Mouse (Mus musculus) intestine, embryonic 15.5 days (tissue): ENCODE results near the gene Lmtk2. TPM values are rescaled to one million over a fixed set of nuclear protein-coding genes. Genes with fewer than 3 reads are reported as not detected.

Experiments
- ATAC-seq: fragments of 200-750 bp; cut with Nextera tagmentation; 2 replicates; pipeline ENCODE4 v1.8.0; 2017; ENCODE audit warnings: moderate TSS enrichment, moderate library complexity
- H3K27ac ChIP-seq: fragments of 300-500 bp; sonication (generic); 2 replicates; pipeline ENCODE4 v1.5.1; 2015; ENCODE audit warnings: mild to moderate bottlenecking, inconsistent platforms
- H3K27me3 ChIP-seq: fragments of 300-500 bp; sonication (generic); replicated peaks from 2 replicates; pipeline ENCODE4 v1.6.1; 2015; ENCODE audit warnings: inconsistent platforms
- H3K36me3 ChIP-seq: fragments of 300-500 bp; sonication (generic); 2 replicates; pipeline ENCODE4 v1.6.1; 2015; ENCODE audit warnings: inconsistent platforms
- H3K4me1 ChIP-seq: fragments of 300-500 bp; sonication (generic); replicated peaks from 2 replicates; pipeline ENCODE4 v1.6.1; 2015; ENCODE audit warnings: inconsistent platforms
- H3K4me2 ChIP-seq: fragments of 300-500 bp; sonication (generic); replicated peaks from 2 replicates; pipeline ENCODE4 v1.6.1; 2015; ENCODE audit warnings: mild to moderate bottlenecking, inconsistent platforms
- H3K4me3 ChIP-seq: fragments of 300-500 bp; sonication (generic); replicated peaks from 2 replicates; pipeline ENCODE4 v1.5.1; 2015; ENCODE audit warnings: inconsistent platforms
- H3K9ac ChIP-seq: fragments of 300-500 bp; sonication (generic); 2 replicates; pipeline ENCODE4 v1.6.1; 2015; ENCODE audit warnings: inconsistent platforms
- H3K9me3 ChIP-seq: fragments of 300-500 bp; sonication (generic); 2 replicates; pipeline ENCODE4 v1.6.1; 2016; ENCODE audit warnings: inconsistent platforms
- WGBS: fragments of 180-500 bp; shearing (Covaris S2); methylation state at CpG from one replicate; pipeline ENCODE4 v1.1.7; 2015; 5-methylcytosine and 5-hydroxymethylcytosine counted together
- polyA plus RNA-seq: library from polyadenylated mRNA; unstranded; fragments of >200 nt; fragmentation: Nextera tagmentation; extraction: Ambion mirVana; gene quantifications from 2 replicates; pipeline ENCODE4 v1.2.1, GENCODE M21; 2015

Gene Lmtk2
- polyA plus RNA-seq, 1 experiment from 2014 or later: 5.6 TPM

DNA sequence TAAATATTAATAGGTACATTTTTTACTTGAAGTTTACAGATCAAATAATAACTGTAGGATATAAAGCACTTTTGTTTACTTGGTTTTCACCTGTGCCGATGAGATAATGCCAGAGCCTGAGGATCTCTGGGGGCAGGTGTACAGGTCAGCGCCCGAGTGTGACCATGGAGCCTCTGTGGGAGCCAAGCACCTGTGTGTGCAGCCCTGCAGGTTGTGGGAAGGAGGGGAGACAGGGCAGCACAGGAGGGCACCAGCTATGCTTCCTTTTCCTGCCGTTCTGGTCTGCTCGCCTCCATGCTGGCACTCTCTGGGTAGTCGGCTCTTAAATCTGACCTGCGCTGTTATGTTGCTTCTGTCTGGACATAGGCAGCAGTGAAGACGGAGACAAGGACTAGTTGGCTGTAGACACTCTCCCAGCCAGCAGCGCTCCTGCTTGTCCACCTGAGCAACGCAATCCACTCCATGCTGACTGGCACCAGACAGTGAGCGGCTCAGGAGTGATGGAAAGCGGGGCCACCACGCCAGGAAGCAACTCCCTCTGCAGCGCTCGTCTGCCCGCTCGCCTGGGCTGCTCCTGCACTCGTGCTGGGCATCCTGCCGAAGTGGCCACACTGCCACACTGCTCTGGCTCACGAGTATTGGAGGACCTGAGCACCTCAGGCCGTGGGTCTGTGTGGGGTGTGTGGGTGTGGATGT is 84.3 kb downstream of the Lmtk2 start:
- Histone ChIP-seq H3K36me3 (peaks cover 13% of the 10 kb centered on the region), H3K4me2 (no peak overlapping the region), H3K27ac (peak overlapping the region; percentile 23; the same call in 1 of the 2 replicates), H3K9me3 (no peaks in the 10 kb centered on the region), H3K27me3 (no peaks in the 10 kb centered on the region), H3K4me1 (peaks cover 7% of the 10 kb centered on the region), H3K9ac (no peak overlapping the region), H3K4me3 (no peak overlapping the region)
- 86% methylated on average over 21 of the region's 21 CpGs for WGBS
- ATAC-seq: peak; percentile 61

DNA sequence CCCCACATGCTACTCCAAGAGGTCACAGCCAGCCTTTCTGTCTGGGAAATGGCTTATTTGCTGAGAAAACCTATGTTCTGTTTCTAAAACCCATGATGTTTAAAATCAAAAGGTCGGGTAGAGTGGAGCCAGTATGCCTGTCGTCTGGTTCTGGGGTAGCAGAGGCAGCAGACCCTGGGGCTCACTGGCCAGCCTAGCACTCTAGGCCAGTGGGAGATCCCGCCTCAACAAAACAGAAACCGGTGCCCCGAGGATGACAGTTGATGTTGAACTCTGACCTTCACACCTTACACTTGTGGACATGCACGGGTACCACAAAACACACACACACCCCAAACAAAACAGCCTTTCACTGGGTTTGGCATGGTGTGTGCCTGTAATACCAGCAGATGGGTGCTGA is 88.2 kb downstream of the Lmtk2 start:
- Histone ChIP-seq H3K9ac (no peak overlapping the region), H3K27ac (no peak overlapping the region), H3K4me3 (no peak overlapping the region), H3K9me3 (no peaks in the 10 kb centered on the region), H3K4me1 (peaks cover 17% of the 10 kb centered on the region), H3K36me3 (peaks cover 13% of the 10 kb centered on the region), H3K27me3 (no peaks in the 10 kb centered on the region), H3K4me2 (no peak overlapping the region)
- WGBS: 81% methylated on average over 6 of the region's 6 CpGs
- no peak for ATAC-seq

GRCm38 (mm10) chr5:144189327-144189726 is 89.1 kb downstream of the Lmtk2 start:
- ATAC-seq: peak; percentile 27; the same call in 1 of the 2 replicates
- H3K4me1 ChIP-seq: peaks cover 12% of the 10 kb centered on the region
- no peak overlapping the region for H3K9ac ChIP-seq
- H3K36me3 ChIP-seq: peaks cover 10% of the 10 kb centered on the region
- peak overlapping the region; percentile 70; the same call in 1 of the 2 replicates for H3K4me2 ChIP-seq
- 68% methylated on average over 7 of the region's 7 CpGs for WGBS
- H3K9me3 ChIP-seq: no peaks in the 10 kb centered on the region
- H3K4me3 ChIP-seq: no peak overlapping the region
- H3K27me3 ChIP-seq: no peaks in the 10 kb centered on the region
- no peak overlapping the region for H3K27ac ChIP-seq

GRCm38 (mm10) chr5:144189950-144190583 is 89.8 kb downstream of the Lmtk2 start, which contains the start of gene Bhlha15:
TSS of gene Bhlha15 (plus strand) at chr5:144190286.
- H3K27ac ChIP-seq: no peak within 1 kb of the TSS
- H3K36me3 ChIP-seq: peaks cover 4% of the 10 kb centered on the region
- 2% methylated on average over 25 of the region's 26 CpGs for WGBS
- peak; percentile 87 for ATAC-seq
- no peaks in the 10 kb centered on the region for H3K27me3 ChIP-seq
- no peaks in the 10 kb centered on the region for H3K9me3 ChIP-seq
- peak within 1 kb of the TSS; percentile 70 for H3K4me2 ChIP-seq
- H3K4me1 ChIP-seq: peaks cover 12% of the 10 kb centered on the region
- peak within 1 kb of the TSS; percentile 29 for H3K4me3 ChIP-seq
- peak within 1 kb of the TSS; percentile 39; the same call in 1 of the 2 replicates for H3K9ac ChIP-seq

DNA sequence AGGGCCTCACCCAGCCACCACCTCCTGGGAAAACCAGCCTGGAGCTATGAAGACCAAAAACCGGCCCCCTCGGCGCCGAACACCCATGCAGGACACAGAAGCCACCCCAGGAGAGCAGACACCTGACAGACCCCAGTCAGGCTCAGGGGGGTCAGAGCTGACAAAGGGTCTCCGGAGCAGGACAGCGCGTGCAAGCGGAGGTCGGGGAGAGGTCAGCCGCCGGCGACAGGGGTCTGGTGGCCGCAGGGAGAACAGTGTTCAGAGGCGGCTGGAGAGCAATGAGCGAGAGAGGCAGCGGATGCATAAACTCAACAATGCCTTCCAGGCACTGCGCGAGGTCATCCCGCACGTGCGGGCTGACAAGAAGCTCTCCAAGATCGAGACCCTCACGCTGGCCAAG is 90.8 kb downstream of the Lmtk2 start:
- peak overlapping the region; percentile 29; the same call in 1 of the 2 replicates for H3K4me3 ChIP-seq
- no peak overlapping the region for H3K27ac ChIP-seq
- no peaks in the 10 kb centered on the region for H3K9me3 ChIP-seq
- 36% methylated on average over 23 of the region's 23 CpGs for WGBS
- H3K4me1 ChIP-seq: peaks cover 12% of the 10 kb centered on the region
- no peak overlapping the region for H3K4me2 ChIP-seq
- no peak overlapping the region for H3K9ac ChIP-seq
- ATAC-seq: no peak
- H3K27me3 ChIP-seq: no peaks in the 10 kb centered on the region
- no peaks in the 10 kb centered on the region for H3K36me3 ChIP-seq

- H3K4me1 ChIP-seq: peaks cover 12% of the 10 kb centered on the region
- no peaks in the 10 kb centered on the region for H3K9me3 ChIP-seq
- H3K36me3 ChIP-seq: no peaks in the 10 kb centered on the region
- no peak overlapping the region for H3K4me2 ChIP-seq
- H3K9ac ChIP-seq: no peak overlapping the region
- no peak overlapping the region for H3K4me3 ChIP-seq
- H3K27ac ChIP-seq: no peak overlapping the region
- H3K27me3 ChIP-seq: no peaks in the 10 kb centered on the region
- no peak for ATAC-seq
- WGBS: 73% methylated on average over 6 of the region's 6 CpGs
Measured at GRCm38 (mm10) chr5:144192673-144193072, 92.4 kb downstream of the Lmtk2 start.

- Histone ChIP-seq H3K27ac (no peak overlapping the region), H3K9me3 (no peaks in the 10 kb centered on the region), H3K4me3 (no peak overlapping the region), H3K9ac (no peak overlapping the region), H3K4me1 (peaks cover 12% of the 10 kb centered on the region), H3K27me3 (no peaks in the 10 kb centered on the region), H3K4me2 (no peak overlapping the region), H3K36me3 (no peaks in the 10 kb centered on the region)
- WGBS: 81% methylated on average over 7 of the region's 7 CpGs
- no peak for ATAC-seq
Measured at GRCm38 (mm10) chr5:144194416-144194815, 94.2 kb downstream of the Lmtk2 start.

GRCm38 (mm10) chr5:144195567-144195966 is 95.3 kb downstream of the Lmtk2 start:
- no peaks in the 10 kb centered on the region for H3K27me3 ChIP-seq
- H3K36me3 ChIP-seq: no peaks in the 10 kb centered on the region
- peaks cover 3% of the 10 kb centered on the region; the same call in 1 of the 2 replicates for H3K4me1 ChIP-seq
- no peak overlapping the region for H3K4me2 ChIP-seq
- H3K9ac ChIP-seq: no peak overlapping the region
- no peak overlapping the region for H3K4me3 ChIP-seq
- H3K27ac ChIP-seq: no peak overlapping the region
- no peaks in the 10 kb centered on the region for H3K9me3 ChIP-seq
- ATAC-seq: no peak
- WGBS: 82% methylated on average over 8 of the region's 8 CpGs

- Histone ChIP-seq H3K9me3 (no peaks in the 10 kb centered on the region), H3K9ac (no peak overlapping the region), H3K4me2 (no peak overlapping the region), H3K4me3 (no peak overlapping the region), H3K27ac (no peak overlapping the region), H3K36me3 (peaks cover 8% of the 10 kb centered on the region; the same call in 1 of the 2 replicates), H3K4me1 (no peaks in the 10 kb centered on the region), H3K27me3 (no peaks in the 10 kb centered on the region)
- no peak for ATAC-seq
- 86% methylated on average over 11 of the region's 11 CpGs for whole genome bisulfite sequencing
Measured at GRCm38 (mm10) chr5:144200616-144201015, 100.4 kb downstream of the Lmtk2 start.

DNA sequence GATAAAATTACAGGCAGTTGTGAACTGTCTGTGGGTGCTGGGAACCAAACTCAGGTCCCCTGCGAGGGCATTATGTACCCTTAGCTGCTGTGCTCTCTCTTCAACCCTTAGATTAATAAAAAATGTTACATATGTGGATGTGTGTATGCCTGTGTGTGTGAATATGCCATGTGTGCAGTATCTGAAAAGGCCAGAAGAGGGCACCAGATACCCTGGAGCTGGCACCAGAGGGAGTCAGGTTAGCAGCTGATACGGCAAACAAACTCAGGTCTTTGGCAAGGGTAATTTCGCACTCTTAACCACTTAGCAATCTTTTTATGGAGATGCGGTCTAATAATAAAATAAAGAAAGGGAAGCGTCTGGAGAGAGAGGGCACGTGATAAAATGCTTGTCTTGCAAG is 102.2 kb downstream of the Lmtk2 start:
- H3K9ac ChIP-seq: no peak overlapping the region
- H3K27ac ChIP-seq: no peak overlapping the region
- ATAC-seq: no peak
- no peaks in the 10 kb centered on the region for H3K4me1 ChIP-seq
- 95% methylated on average over 6 of the region's 6 CpGs for WGBS
- H3K27me3 ChIP-seq: no peaks in the 10 kb centered on the region
- H3K36me3 ChIP-seq: peaks cover 8% of the 10 kb centered on the region; the same call in 1 of the 2 replicates
- no peak overlapping the region for H3K4me2 ChIP-seq
- H3K4me3 ChIP-seq: no peak overlapping the region
- no peaks in the 10 kb centered on the region for H3K9me3 ChIP-seq

DNA sequence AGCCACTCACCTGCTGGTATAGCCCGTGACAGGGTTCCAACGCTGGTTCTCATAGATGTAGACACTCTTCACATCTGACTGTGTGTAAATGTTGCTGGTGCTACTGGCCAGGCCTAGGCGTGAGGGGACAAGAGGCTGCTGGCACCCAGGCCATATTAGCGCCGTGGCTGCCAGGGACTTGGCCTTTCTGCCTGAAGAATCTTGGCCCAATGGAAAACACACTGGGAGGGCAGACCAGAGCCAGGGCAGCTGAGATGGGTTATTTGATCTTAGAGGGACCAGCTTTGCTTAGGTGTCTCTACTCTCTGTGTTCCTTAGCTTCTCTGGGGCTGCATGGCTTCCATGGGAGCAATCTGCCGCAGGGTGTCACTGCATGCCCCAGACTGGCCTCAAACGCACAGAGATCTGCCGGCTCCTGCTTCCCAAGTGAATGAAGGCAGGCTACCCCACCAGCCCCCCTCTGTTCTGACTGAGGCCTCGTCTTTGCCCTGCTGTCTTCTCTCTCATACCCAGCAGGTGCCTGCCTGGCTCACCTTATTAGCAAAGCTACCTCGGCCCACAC is 103.2 kb downstream of the Lmtk2 start:
- Histone ChIP-seq H3K9ac (no peak overlapping the region), H3K27ac (no peak overlapping the region), H3K4me3 (no peak overlapping the region), H3K4me2 (no peak overlapping the region), H3K9me3 (no peaks in the 10 kb centered on the region), H3K4me1 (no peaks in the 10 kb centered on the region), H3K27me3 (no peaks in the 10 kb centered on the region), H3K36me3 (peaks cover 8% of the 10 kb centered on the region; the same call in 1 of the 2 replicates)
- no peak for ATAC-seq
- WGBS: 93% methylated on average over 10 of the region's 10 CpGs

DNA sequence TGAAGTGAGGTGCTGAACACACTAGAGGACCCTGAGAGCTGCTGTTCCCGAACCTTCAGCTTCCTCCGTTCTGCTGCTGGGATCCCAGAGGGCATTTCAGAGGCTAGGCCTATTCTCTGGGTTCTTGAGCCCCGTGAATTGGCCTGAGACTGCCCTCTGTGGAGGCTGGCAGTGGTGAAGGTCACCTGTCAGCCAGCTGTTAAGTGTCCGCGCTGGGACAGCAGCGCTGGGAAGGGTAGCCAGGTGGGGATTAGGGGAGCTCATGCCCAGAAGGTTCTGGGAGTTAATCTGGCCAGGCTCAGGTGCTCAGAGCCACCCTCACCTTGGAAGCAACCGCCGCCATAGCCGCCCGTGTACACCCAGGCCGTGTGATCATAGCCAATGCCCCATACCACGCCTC is 104.1 kb downstream of the Lmtk2 start:
- Histone ChIP-seq H3K4me3 (no peak overlapping the region), H3K27me3 (no peaks in the 10 kb centered on the region), H3K4me1 (no peaks in the 10 kb centered on the region), H3K36me3 (peaks cover 8% of the 10 kb centered on the region; the same call in 1 of the 2 replicates), H3K27ac (no peak overlapping the region), H3K9ac (no peak overlapping the region), H3K9me3 (no peaks in the 10 kb centered on the region), H3K4me2 (no peak overlapping the region)
- whole genome bisulfite sequencing: 91% methylated on average over 12 of the region's 12 CpGs
- ATAC-seq: no peak
